Mouse (Mus musculus) fat pad, adult 2 months (tissue): ENCODE measurements around the gene Cct7.
A peak's percentile ranks its signal among the peaks of the same experiment; 100 is the strongest.
"Not testable (repeated sequence)": the region's sequence is repeated elsewhere in the genome, so short reads cannot be mapped to it uniquely, and the experiment has no call there.

Source experiments
- DNase-seq: peaks from one replicate; pipeline ENCODE4 v3.0.0-alpha.2; 2011; ENCODE audit warnings: low read depth, low spot score; ENCODE audit errors: extremely low read depth

The Cct7 gene

GRCm38 (mm10) chr6:85450697-85451663 is at the start of gene Cct7:
TSS of gene Cct7 (plus strand) at chr6:85451514.
- DNase-seq: peak; percentile 72

GRCm38 (mm10) chr6:85402613-85403012 is 48.7 kb upstream of the Cct7 start:
- no peak for DNase-seq

GRCm38 (mm10) chr6:85403039-85403438 is 48.3 kb upstream of the Cct7 start:
- no peak for DNase-seq

- DNase-seq: no peak
Observed at GRCm38 (mm10) chr6:85409003-85409402, 42.3 kb upstream of the Cct7 start.

GRCm38 (mm10) chr6:85410771-85411273 is 40.5 kb upstream of the Cct7 start:
- no peak for DNase-seq

- DNase-seq: no peak
Observed at GRCm38 (mm10) chr6:85415829-85416228, 35.5 kb upstream of the Cct7 start.

- DNase-seq: no peak
Observed at GRCm38 (mm10) chr6:85419150-85419549, 32.2 kb upstream of the Cct7 start.

GRCm38 (mm10) chr6:85423836-85424379 is 27.4 kb upstream of the Cct7 start, which contains the start of gene Noto:
TSS of gene Noto (plus strand) at chr6:85423886.
- no peak for DNase-seq

- no peak for DNase-seq
Observed at GRCm38 (mm10) chr6:85431274-85431841, 20.0 kb upstream of the Cct7 start.

- no peak for DNase-seq
Observed at GRCm38 (mm10) chr6:85431842-85432431, 19.4 kb upstream of the Cct7 start, which contains the start of gene Smyd5. TSS of gene Smyd5 (plus strand) at chr6:85431989.

- DNase-seq: no peak
Observed at GRCm38 (mm10) chr6:85433865-85434264, 17.4 kb upstream of the Cct7 start.

GRCm38 (mm10) chr6:85436204-85436603 is 15.1 kb upstream of the Cct7 start:
- no peak for DNase-seq

GRCm38 (mm10) chr6:85436631-85437030 is 14.7 kb upstream of the Cct7 start:
- no peak for DNase-seq

- peak; percentile 85 for DNase-seq
Observed at GRCm38 (mm10) chr6:85441142-85441541, 10.2 kb upstream of the Cct7 start.

GRCm38 (mm10) chr6:85443488-85444233 is 7.7 kb upstream of the Cct7 start:
- peak; percentile 61 for DNase-seq

GRCm38 (mm10) chr6:85444266-85444965 is 6.9 kb upstream of the Cct7 start:
- no peak for DNase-seq

GRCm38 (mm10) chr6:85445286-85445685 is 6.0 kb upstream of the Cct7 start:
- no peak for DNase-seq

- DNase-seq: no peak
Observed at GRCm38 (mm10) chr6:85447351-85447750, 4.0 kb upstream of the Cct7 start.

- not testable (repeated sequence) for DNase-seq
Observed at GRCm38 (mm10) chr6:85450140-85450539, 1.2 kb upstream of the Cct7 start.
